Mouse (Mus musculus) B cell, adult 62 days (primary cell): ENCODE data around the gene Vmn2r4. TPM values are rescaled to one million over a fixed set of nuclear protein-coding genes. Genes with fewer than 3 reads are reported as not detected.

ENCODE experiments used
- total RNA-seq: library from RNA; stranded (reverse); gene quantifications from 4 replicates; pipeline ENCODE4 v1.2.4, GENCODE M21; 2023

Vmn2r4 gene
- not detected in 4 replicates for total RNA-seq

DNA sequence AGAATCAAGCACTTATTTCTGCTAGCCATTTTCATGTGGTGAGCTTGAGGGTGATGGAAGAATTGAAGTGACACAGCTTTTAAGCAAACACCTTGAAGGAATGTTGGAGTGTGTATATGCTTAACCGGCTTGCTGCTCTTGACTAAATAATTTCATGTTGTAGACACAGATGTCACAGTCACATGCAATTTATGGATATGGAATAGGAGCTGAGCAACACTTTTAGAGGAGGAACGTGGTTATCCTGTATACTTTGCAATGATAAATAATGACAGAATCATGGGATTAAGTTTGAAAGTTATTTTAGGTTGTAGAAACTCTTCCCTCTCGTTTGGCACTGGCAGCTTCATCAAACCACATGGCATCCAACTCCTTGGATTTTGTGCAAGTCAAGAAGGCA lies at the start of gene Vmn2r4:
Gene Vmn2r4, minus strand, starts transcription at position 101 of the 400 bp plus-strand sequence.

Other genes starting within 250 kb of the Vmn2r4 start
- not detected in 4 replicates for gene Vmn2r3, start 125.7 kb downstream of the Vmn2r4 start, total RNA-seq
- gene Vmn2r5, start 94.5 kb upstream of the Vmn2r4 start, total RNA-seq: not detected in 4 replicates
- gene Vmn2r6, start 150.5 kb upstream of the Vmn2r4 start, total RNA-seq: not detected in 4 replicates